Mouse (Mus musculus): ENCODE data around the gene Fgd6. TPM values are rescaled to one million over a fixed set of nuclear protein-coding genes. Genes with fewer than 3 reads are reported as not detected.

Gene Fgd6
- polyA plus RNA-seq, 1 experiment from 2014 or later = 2.4 TPM

- Histone ChIP-seq H3K4me2 (no peak overlapping the region), H3K4me1 (replicated peaks) (peaks cover 11% of the 10 kb centered on the region), H3K27me3 (no peaks in the 10 kb centered on the region), H3K27ac (replicated peaks) (peak overlapping the region; percentile 71), H3K4me3 (no peak overlapping the region), H3K9ac (no peak overlapping the region; the same call in 1 of the 2 replicates), H3K36me3 (no peaks in the 10 kb centered on the region), H3K9me3 (no peaks in the 10 kb centered on the region)
- ATAC-seq (ENCODE audit: low FRiP score, low read depth) = no peak
- WGBS = 60% methylated on average over 14 of the region's 14 CpGs
Measured at GRCm38 (mm10) chr10:94076966-94077825, 41.4 kb downstream of the Fgd6 start.

DNA sequence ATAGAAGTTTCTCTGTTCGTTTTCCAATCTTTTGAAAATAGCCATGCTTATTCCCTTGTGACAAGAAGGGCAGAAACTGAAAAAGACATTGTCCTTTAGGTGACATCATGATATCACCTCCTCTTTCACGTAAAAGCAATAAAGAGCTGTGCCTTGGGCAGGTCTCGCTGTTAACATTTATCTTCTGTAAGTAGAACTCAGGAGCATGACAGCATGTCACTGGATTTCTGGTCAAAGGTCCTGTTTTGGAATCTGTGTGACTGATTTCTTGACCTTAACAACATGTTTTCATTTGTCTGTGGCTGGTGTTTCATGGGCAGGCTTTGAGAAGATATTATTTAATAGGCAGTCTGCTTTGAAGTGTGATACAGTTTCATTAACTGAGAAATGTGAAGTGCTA is 44.9 kb downstream of the Fgd6 start:
- no peak overlapping the region for H3K27ac ChIP-seq (replicated peaks)
- ATAC-seq (ENCODE audit: low FRiP score, low read depth) = no peak
- H3K9ac ChIP-seq = no peak overlapping the region
- peaks cover 4% of the 10 kb centered on the region for H3K4me1 ChIP-seq (replicated peaks)
- no peak overlapping the region for H3K4me2 ChIP-seq
- H3K9me3 ChIP-seq = no peaks in the 10 kb centered on the region
- no peaks in the 10 kb centered on the region for H3K36me3 ChIP-seq
- 76% methylated on average over 3 of the region's 3 CpGs for WGBS
- H3K27me3 ChIP-seq = no peaks in the 10 kb centered on the region
- H3K4me3 ChIP-seq = no peak overlapping the region

GRCm38 (mm10) chr10:94082040-94082734 is 46.4 kb downstream of the Fgd6 start:
- no peak overlapping the region for H3K9ac ChIP-seq
- no peak for ATAC-seq (ENCODE audit: low FRiP score, low read depth)
- 34% methylated on average over 7 of the region's 7 CpGs for WGBS

GRCm38 (mm10) chr10:94086315-94086714 is 50.5 kb downstream of the Fgd6 start:
- Histone ChIP-seq H3K4me3 (no peak overlapping the region), H3K9me3 (no peaks in the 10 kb centered on the region), H3K9ac (no peak overlapping the region), H3K27ac (replicated peaks) (no peak overlapping the region), H3K4me2 (no peak overlapping the region), H3K4me1 (replicated peaks) (no peaks in the 10 kb centered on the region), H3K36me3 (no peaks in the 10 kb centered on the region), H3K27me3 (no peaks in the 10 kb centered on the region)
- no peak for ATAC-seq (ENCODE audit: low FRiP score, low read depth)
- WGBS = 77% methylated on average over 8 of the region's 8 CpGs

More at GRCm38 (mm10) chr10:94082040-94082734, 46.4 kb downstream of the Fgd6 start:
- Histone ChIP-seq H3K36me3 (no peaks in the 10 kb centered on the region), H3K4me1 (replicated peaks) (peaks cover under 1% of the 10 kb centered on the region; the same call in 1 of the 2 replicates), H3K27ac (replicated peaks) (no peak overlapping the region), H3K27me3 (no peaks in the 10 kb centered on the region), H3K4me3 (no peak overlapping the region), H3K4me2 (no peak overlapping the region), H3K9me3 (no peaks in the 10 kb centered on the region)

GRCm38 (mm10) chr10:94087367-94088077 is 51.7 kb downstream of the Fgd6 start:
- no peaks in the 10 kb centered on the region for H3K4me1 ChIP-seq (replicated peaks)
- no peak overlapping the region for H3K9ac ChIP-seq
- ATAC-seq (ENCODE audit: low FRiP score, low read depth) = peak; percentile 69; the same call in 1 of the 2 replicates
- H3K9me3 ChIP-seq = no peaks in the 10 kb centered on the region
- H3K4me2 ChIP-seq = peak overlapping the region; percentile 13; the same call in 1 of the 2 replicates
- H3K4me3 ChIP-seq = no peak overlapping the region
- WGBS = 28% methylated on average over 9 of the region's 11 CpGs
- peak overlapping the region; percentile 60 for H3K27ac ChIP-seq (replicated peaks)
- peaks cover 5% of the 10 kb centered on the region; the same call in 1 of the 2 replicates for H3K36me3 ChIP-seq
- no peaks in the 10 kb centered on the region for H3K27me3 ChIP-seq

GRCm38 (mm10) chr10:94090032-94090431 is 54.2 kb downstream of the Fgd6 start:
- no peaks in the 10 kb centered on the region for H3K9me3 ChIP-seq
- no peak overlapping the region for H3K27ac ChIP-seq (replicated peaks)
- no peaks in the 10 kb centered on the region for H3K27me3 ChIP-seq
- H3K9ac ChIP-seq = no peak overlapping the region
- H3K4me3 ChIP-seq = no peak overlapping the region
- ATAC-seq (ENCODE audit: low FRiP score, low read depth) = no peak
- H3K36me3 ChIP-seq = peaks cover 5% of the 10 kb centered on the region; the same call in 1 of the 2 replicates
- no peaks in the 10 kb centered on the region for H3K4me1 ChIP-seq (replicated peaks)
- H3K4me2 ChIP-seq = no peak overlapping the region
- WGBS = 93% methylated on average over 3 of the region's 3 CpGs

DNA sequence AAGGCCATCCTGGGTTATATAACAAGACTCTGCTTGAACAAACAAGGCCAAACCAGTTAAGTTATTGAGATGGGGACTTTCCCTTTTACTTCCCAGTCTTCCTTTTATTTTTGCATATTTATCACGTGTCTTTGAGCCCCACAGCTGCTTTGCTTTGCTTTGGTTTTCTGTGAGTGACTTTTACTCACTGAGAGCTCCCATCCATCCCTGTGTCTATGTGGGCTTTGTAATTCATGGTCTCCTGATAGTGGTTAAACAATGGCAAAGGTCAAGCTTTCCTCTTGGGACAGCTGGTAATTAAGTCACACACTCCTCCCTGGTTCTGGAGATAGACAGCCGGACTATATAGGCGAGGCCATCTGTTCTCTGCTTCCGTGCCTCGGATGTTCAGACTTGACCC is 57.7 kb downstream of the Fgd6 start:
- Histone ChIP-seq H3K4me1 (replicated peaks) (no peaks in the 10 kb centered on the region), H3K4me3 (no peak overlapping the region), H3K4me2 (no peak overlapping the region), H3K9me3 (no peaks in the 10 kb centered on the region), H3K27ac (replicated peaks) (no peak overlapping the region), H3K27me3 (no peaks in the 10 kb centered on the region), H3K36me3 (peaks cover 5% of the 10 kb centered on the region; the same call in 1 of the 2 replicates), H3K9ac (no peak overlapping the region)
- 28% methylated on average over 5 of the region's 5 CpGs for WGBS
- ATAC-seq (ENCODE audit: low FRiP score, low read depth) = no peak

GRCm38 (mm10) chr10:94095743-94096465 is 60.1 kb downstream of the Fgd6 start:
- Histone ChIP-seq H3K36me3 (peaks cover 5% of the 10 kb centered on the region; the same call in 1 of the 2 replicates), H3K4me2 (no peak overlapping the region)

GRCm38 (mm10) chr10:94097081-94097845 is 61.5 kb downstream of the Fgd6 start:
- no peaks in the 10 kb centered on the region for H3K9me3 ChIP-seq
- no peak for ATAC-seq (ENCODE audit: low FRiP score, low read depth)
- whole genome bisulfite sequencing = 64% methylated on average over 3 of the region's 3 CpGs

More at GRCm38 (mm10) chr10:94095743-94096465, 60.1 kb downstream of the Fgd6 start:
- ATAC-seq (ENCODE audit: low FRiP score, low read depth) = no peak
- Histone ChIP-seq H3K9me3 (no peaks in the 10 kb centered on the region), H3K27me3 (no peaks in the 10 kb centered on the region), H3K9ac (no peak overlapping the region), H3K27ac (replicated peaks) (no peak overlapping the region), H3K4me3 (no peak overlapping the region), H3K4me1 (replicated peaks) (no peaks in the 10 kb centered on the region)
- 87% methylated on average over 17 of the region's 17 CpGs for WGBS

GRCm38 (mm10) chr10:94098100-94098499 is 62.3 kb downstream of the Fgd6 start:
- Histone ChIP-seq H3K4me3 (no peak overlapping the region), H3K36me3 (no peaks in the 10 kb centered on the region), H3K27me3 (no peaks in the 10 kb centered on the region), H3K4me2 (no peak overlapping the region), H3K9ac (no peak overlapping the region), H3K27ac (replicated peaks) (no peak overlapping the region), H3K9me3 (no peaks in the 10 kb centered on the region), H3K4me1 (replicated peaks) (no peaks in the 10 kb centered on the region)
- 92% methylated on average over 3 of the region's 3 CpGs for WGBS
- no peak for ATAC-seq (ENCODE audit: low FRiP score, low read depth)

More at GRCm38 (mm10) chr10:94097081-94097845, 61.5 kb downstream of the Fgd6 start:
- Histone ChIP-seq H3K27ac (replicated peaks) (no peak overlapping the region), H3K9ac (no peak overlapping the region), H3K4me3 (no peak overlapping the region), H3K4me1 (replicated peaks) (no peaks in the 10 kb centered on the region), H3K27me3 (no peaks in the 10 kb centered on the region), H3K4me2 (no peak overlapping the region), H3K36me3 (peaks cover under 1% of the 10 kb centered on the region; the same call in 1 of the 2 replicates)

DNA sequence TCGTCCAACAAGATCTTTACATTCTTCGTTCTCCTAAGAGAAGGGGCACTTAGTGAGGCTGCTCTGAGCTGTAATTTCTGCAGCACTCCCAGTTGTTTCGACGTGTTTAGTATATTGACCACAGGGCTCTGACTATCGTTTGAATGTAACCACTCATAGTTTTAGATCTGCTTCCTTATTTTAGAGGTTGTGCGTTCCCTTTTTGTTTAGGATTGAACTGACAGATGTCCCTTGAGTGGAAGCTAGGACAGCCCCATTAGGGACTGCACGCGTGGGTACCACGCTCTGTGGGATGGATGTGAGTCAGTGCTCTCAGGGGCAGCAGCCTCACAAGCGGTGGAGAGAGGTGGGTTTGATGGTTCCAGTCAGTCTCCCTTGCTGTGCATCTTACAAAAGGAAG is 69.7 kb downstream of the Fgd6 start:
- Histone ChIP-seq H3K27me3 (no peaks in the 10 kb centered on the region), H3K4me1 (replicated peaks) (no peaks in the 10 kb centered on the region), H3K9me3 (no peaks in the 10 kb centered on the region), H3K9ac (no peak overlapping the region), H3K4me2 (no peak overlapping the region), H3K27ac (replicated peaks) (no peak overlapping the region), H3K4me3 (no peak overlapping the region), H3K36me3 (no peaks in the 10 kb centered on the region)
- no peak for ATAC-seq (ENCODE audit: low FRiP score, low read depth)
- 93% methylated on average over 10 of the region's 10 CpGs for WGBS
